Mouse (Mus musculus): ENCODE results near the gene Pin1rt1. TPM values are rescaled to one million over a fixed set of nuclear protein-coding genes. Genes with fewer than 3 reads are reported as not detected.

Gene Pin1rt1
- not detected in 2 replicates for polyA plus RNA-seq (2014; fragmentation: Nextera tagmentation; extraction: Ambion mirVana)

DNA sequence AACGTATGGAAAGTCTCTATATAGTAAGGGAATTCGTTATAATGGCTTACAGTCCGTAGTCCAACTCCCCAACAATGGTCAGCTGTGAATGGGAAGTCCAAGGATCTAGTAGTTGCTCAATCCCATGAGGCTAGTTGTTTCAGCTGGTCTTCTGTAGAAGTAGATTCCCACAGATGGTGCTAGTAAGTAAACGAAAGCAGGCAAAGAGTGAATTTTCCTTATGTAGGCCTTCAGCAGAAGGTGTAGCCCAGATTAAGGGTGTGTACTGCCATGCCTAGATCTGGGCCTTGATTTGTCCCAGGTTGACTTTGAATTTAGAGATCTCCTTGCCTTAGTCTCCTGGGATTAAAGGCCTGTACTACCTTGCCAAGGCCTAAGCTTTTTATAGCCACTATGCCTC lies at the start of gene Pin1rt1:
Gene Pin1rt1, minus strand, starts transcription at position 101 of the 400 bp plus-strand sequence.
- Histone ChIP-seq H3K4me3 (ENCODE audit: low read length) (no peak within 1 kb of the TSS), H3K27ac (ENCODE audit: low read depth, low read length) (no peak within 1 kb of the TSS), H3K4me2 (replicated peaks; ENCODE audit: low read depth, low read length) (no peak within 1 kb of the TSS), H3K4me1 (ENCODE audit: control insufficient read depth, insufficient read depth, low read length) (peaks cover 1% of the 10 kb centered on the region), H3K36me3 (ENCODE audit: control insufficient read depth, insufficient read depth, low read length) (no peaks in the 10 kb centered on the region), H3K9me3 (ENCODE audit: control insufficient read depth, low read length) (no peaks in the 10 kb centered on the region), H3K9ac (ENCODE audit: low read depth, low read length) (no peak within 1 kb of the TSS), H3K27me3 (ENCODE audit: control insufficient read depth, insufficient read depth, low read length) (no peaks in the 10 kb centered on the region)
- 89% methylated on average over 4 of the region's 4 CpGs for WGBS
- no peak for ATAC-seq (ENCODE audit: low FRiP score, low TSS enrichment)

DNA sequence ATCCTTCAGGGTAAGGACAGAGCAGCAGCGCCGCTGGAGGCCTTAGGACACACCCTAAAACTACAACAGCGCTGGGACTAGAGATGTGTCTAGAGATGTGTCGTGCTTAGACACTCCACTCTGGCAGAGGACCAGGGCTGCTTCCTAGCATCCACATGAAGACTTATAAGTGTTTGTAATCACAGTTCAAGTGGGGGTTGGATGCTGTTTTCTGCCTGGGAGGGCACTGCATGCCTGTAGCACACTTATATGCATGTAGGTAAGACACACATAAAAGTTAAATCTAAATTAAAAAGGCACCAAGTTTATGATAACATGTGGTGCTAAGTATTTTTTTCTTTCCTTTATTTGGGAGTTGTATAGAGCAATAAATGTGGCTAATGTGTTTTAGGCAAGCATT lies 47.8 kb upstream of the Pin1rt1 start:
- Histone ChIP-seq H3K4me1 (ENCODE audit: control insufficient read depth, insufficient read depth, low read length) (no peaks in the 10 kb centered on the region), H3K4me3 (ENCODE audit: low read length) (no peak overlapping the region), H3K36me3 (ENCODE audit: control insufficient read depth, insufficient read depth, low read length) (peaks cover 30% of the 10 kb centered on the region), H3K4me2 (replicated peaks; ENCODE audit: low read depth, low read length) (no peak overlapping the region), H3K27me3 (ENCODE audit: control insufficient read depth, insufficient read depth, low read length) (no peaks in the 10 kb centered on the region), H3K27ac (ENCODE audit: low read depth, low read length) (no peak overlapping the region), H3K9me3 (ENCODE audit: control insufficient read depth, low read length) (no peaks in the 10 kb centered on the region), H3K9ac (ENCODE audit: low read depth, low read length) (no peak overlapping the region)
- 94% methylated on average over 4 of the region's 4 CpGs for WGBS
- no peak for ATAC-seq (ENCODE audit: low FRiP score, low TSS enrichment)

DNA sequence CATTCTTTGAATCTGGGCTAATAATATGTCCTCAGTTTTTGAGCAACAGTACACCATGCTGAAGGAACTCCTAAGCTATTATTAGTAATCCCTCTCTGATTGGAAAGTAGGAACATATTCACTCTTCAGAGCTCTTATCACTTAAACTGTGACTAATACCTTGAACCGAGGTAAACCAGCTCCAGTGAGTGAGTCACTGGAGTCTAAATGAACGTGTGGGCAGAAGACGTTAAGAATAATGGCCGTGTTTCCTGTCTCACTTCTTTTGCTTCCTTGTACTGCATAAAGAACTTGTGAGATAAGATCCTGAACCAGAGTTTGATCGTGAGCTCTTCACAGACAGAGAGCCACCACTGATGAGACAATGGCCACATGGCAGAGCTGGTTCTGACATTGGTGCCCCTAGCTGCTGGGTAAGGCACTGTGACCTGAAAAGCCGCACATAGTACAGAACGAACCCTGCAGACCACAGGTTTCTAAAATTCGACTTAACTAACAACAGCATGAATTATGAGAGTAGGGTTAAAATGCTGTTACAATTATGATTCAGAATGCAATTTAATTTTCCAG lies 47.0 kb upstream of the Pin1rt1 start:
- Histone ChIP-seq H3K4me2 (replicated peaks; ENCODE audit: low read depth, low read length) (no peak overlapping the region), H3K9me3 (ENCODE audit: control insufficient read depth, low read length) (no peaks in the 10 kb centered on the region), H3K4me3 (ENCODE audit: low read length) (no peak overlapping the region), H3K27me3 (ENCODE audit: control insufficient read depth, insufficient read depth, low read length) (no peaks in the 10 kb centered on the region), H3K27ac (ENCODE audit: low read depth, low read length) (no peak overlapping the region), H3K4me1 (ENCODE audit: control insufficient read depth, insufficient read depth, low read length) (no peaks in the 10 kb centered on the region), H3K36me3 (ENCODE audit: control insufficient read depth, insufficient read depth, low read length) (peaks cover 30% of the 10 kb centered on the region), H3K9ac (ENCODE audit: low read depth, low read length) (no peak overlapping the region)
- no peak for ATAC-seq (ENCODE audit: low FRiP score, low TSS enrichment)
- 76% methylated on average over 8 of the region's 8 CpGs for WGBS

DNA sequence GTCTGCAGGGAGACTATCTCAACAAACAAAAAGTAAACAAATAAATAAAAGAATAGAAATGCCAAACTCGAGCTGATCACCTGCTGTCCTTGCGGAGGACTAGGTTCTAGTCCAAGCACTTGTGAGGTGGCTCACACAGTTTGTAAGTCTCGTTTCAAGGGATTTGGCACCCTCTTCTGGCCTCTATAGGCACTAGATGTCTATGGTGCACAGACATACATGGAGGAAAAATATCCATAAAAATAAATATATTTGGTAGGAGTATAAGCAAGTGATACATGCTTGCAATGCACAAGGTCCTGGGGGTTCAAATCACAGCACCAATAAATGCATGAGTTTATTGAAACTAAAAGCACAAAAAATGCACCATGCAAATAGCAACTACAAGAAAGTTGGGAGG lies 34.4 kb upstream of the Pin1rt1 start:
- 0 out of 2 replicates have a peak, but pooled peaks have one; percentile 14 for ATAC-seq (ENCODE audit: low FRiP score, low TSS enrichment)
- Histone ChIP-seq H3K4me3 (ENCODE audit: low read length) (no peak overlapping the region), H3K27me3 (ENCODE audit: control insufficient read depth, insufficient read depth, low read length) (no peaks in the 10 kb centered on the region), H3K36me3 (ENCODE audit: control insufficient read depth, insufficient read depth, low read length) (no peaks in the 10 kb centered on the region; the same call in 1 of the 2 replicates), H3K9ac (ENCODE audit: low read depth, low read length) (no peak overlapping the region), H3K9me3 (ENCODE audit: control insufficient read depth, low read length) (no peaks in the 10 kb centered on the region), H3K27ac (ENCODE audit: low read depth, low read length) (no peak overlapping the region), H3K4me1 (ENCODE audit: control insufficient read depth, insufficient read depth, low read length) (no peaks in the 10 kb centered on the region), H3K4me2 (replicated peaks; ENCODE audit: low read depth, low read length) (no peak overlapping the region)
- WGBS: 64% methylated on average over 3 of the region's 3 CpGs

DNA sequence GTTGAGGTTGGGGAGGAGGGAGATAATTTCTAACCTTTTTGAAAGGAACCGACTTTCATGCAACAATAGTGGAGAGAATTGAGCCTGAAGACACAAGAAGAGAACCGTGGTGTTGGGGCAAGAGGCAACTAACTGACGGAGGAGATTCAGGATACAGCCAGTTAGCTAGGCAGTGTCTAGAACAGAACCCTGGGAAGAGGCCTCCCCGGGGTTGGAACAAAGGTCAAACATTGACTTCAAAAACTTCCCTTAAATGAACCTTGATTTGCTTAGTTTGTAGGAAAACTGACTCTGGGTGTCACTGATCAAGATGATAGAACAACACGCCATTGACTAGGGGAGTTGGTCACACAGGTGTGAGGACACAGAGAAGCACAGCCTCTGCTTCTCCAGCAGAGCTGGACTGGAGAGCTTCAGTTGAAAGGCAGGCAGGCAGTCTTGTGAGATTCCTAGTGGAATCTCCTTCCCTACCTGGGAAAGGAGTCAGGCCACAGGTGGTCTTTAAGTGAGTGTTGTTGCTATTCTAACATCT lies 32.5 kb upstream of the Pin1rt1 start:
- H3K36me3 ChIP-seq (ENCODE audit: control insufficient read depth, insufficient read depth, low read length): no peaks in the 10 kb centered on the region; the same call in 1 of the 2 replicates
- no peaks in the 10 kb centered on the region for H3K9me3 ChIP-seq (ENCODE audit: control insufficient read depth, low read length)
- H3K4me2 ChIP-seq (replicated peaks; ENCODE audit: low read depth, low read length): no peak overlapping the region
- no peak overlapping the region for H3K9ac ChIP-seq (ENCODE audit: low read depth, low read length)
- no peak for ATAC-seq (ENCODE audit: low FRiP score, low TSS enrichment)
- H3K27me3 ChIP-seq (ENCODE audit: control insufficient read depth, insufficient read depth, low read length): no peaks in the 10 kb centered on the region
- H3K27ac ChIP-seq (ENCODE audit: low read depth, low read length): no peak overlapping the region
- H3K4me3 ChIP-seq (ENCODE audit: low read length): no peak overlapping the region
- WGBS: 72% methylated on average over 5 of the region's 5 CpGs
- H3K4me1 ChIP-seq (ENCODE audit: control insufficient read depth, insufficient read depth, low read length): no peaks in the 10 kb centered on the region

DNA sequence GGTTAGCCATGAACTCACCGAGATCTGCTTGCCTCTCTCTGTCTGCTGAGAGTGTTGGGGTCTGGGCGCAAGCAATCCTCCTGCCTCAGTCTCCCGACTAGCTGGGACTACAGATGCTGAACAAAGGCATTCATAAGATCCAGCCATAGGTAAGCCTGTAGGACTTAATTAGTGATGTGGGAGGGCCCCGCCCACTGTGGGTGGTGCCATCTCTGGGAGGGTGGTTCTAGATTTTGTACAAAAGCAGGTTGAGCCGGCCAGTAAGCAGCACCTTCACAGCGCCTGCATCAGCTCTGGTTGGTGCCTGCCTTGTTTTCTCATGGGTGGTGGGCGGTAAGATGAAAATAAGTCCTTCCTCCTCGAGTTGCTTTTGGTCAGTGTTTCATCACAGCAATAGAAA lies 30.1 kb upstream of the Pin1rt1 start:
- Histone ChIP-seq H3K4me3 (ENCODE audit: low read length) (no peak overlapping the region), H3K36me3 (ENCODE audit: control insufficient read depth, insufficient read depth, low read length) (no peaks in the 10 kb centered on the region), H3K9ac (ENCODE audit: low read depth, low read length) (no peak overlapping the region), H3K4me1 (ENCODE audit: control insufficient read depth, insufficient read depth, low read length) (peaks cover 17% of the 10 kb centered on the region), H3K9me3 (ENCODE audit: control insufficient read depth, low read length) (no peaks in the 10 kb centered on the region), H3K27me3 (ENCODE audit: control insufficient read depth, insufficient read depth, low read length) (no peaks in the 10 kb centered on the region), H3K27ac (ENCODE audit: low read depth, low read length) (no peak overlapping the region), H3K4me2 (replicated peaks; ENCODE audit: low read depth, low read length) (no peak overlapping the region)
- no peak for ATAC-seq (ENCODE audit: low FRiP score, low TSS enrichment)
- WGBS: 58% methylated on average over 8 of the region's 8 CpGs

DNA sequence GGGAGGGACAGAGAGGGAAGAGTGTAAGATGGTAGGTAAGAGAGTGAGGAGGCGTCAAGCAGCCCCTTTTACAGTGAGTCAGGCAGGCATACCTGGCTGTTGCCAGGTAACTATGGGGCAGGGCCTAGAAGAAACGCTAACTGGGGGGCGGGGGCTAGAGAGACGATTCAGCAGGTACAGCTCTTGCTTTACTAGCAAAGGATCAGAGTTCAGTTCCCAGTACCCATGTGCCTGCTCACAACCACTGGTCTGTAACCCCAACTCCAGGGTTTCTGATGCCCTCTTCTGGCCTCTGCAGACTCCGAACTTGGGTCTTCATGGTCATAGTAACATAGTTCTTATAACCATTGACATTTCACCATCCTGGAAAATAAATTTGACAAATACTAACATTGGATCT lies 27.8 kb upstream of the Pin1rt1 start:
- Histone ChIP-seq H3K4me2 (replicated peaks; ENCODE audit: low read depth, low read length) (no peak overlapping the region), H3K4me1 (ENCODE audit: control insufficient read depth, insufficient read depth, low read length) (peaks cover 23% of the 10 kb centered on the region), H3K9ac (ENCODE audit: low read depth, low read length) (no peak overlapping the region), H3K27ac (ENCODE audit: low read depth, low read length) (no peak overlapping the region), H3K4me3 (ENCODE audit: low read length) (no peak overlapping the region), H3K27me3 (ENCODE audit: control insufficient read depth, insufficient read depth, low read length) (no peaks in the 10 kb centered on the region), H3K36me3 (ENCODE audit: control insufficient read depth, insufficient read depth, low read length) (no peaks in the 10 kb centered on the region), H3K9me3 (ENCODE audit: control insufficient read depth, low read length) (no peaks in the 10 kb centered on the region)
- 47% methylated on average over 5 of the region's 5 CpGs for WGBS
- ATAC-seq (ENCODE audit: low FRiP score, low TSS enrichment): no peak

DNA sequence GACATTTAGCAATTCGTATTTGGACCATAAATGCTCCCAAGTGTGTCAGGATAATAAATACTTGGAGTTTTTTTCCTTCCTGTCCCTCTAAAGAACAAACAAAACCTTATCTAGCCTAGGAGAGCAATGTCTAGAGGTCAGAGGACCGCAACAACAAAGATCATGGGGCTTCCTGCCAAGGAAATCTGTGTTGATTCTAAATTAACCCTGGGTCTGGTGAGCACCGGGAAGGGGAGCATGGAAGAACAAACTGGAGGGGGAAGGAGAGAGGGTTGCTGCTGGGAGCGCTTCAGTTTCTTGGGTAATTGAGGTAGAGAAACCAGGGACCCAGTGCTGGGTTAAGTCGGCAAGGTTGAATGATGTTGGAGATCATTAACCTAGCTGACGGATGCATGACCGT lies 27.0 kb upstream of the Pin1rt1 start:
- WGBS: 5% methylated on average over 7 of the region's 7 CpGs
- Histone ChIP-seq H3K9me3 (ENCODE audit: control insufficient read depth, low read length) (no peaks in the 10 kb centered on the region), H3K36me3 (ENCODE audit: control insufficient read depth, insufficient read depth, low read length) (no peaks in the 10 kb centered on the region), H3K4me3 (ENCODE audit: low read length) (peak overlapping the region; percentile 84), H3K4me2 (replicated peaks; ENCODE audit: low read depth, low read length) (peak overlapping the region; percentile 91), H3K4me1 (ENCODE audit: control insufficient read depth, insufficient read depth, low read length) (peaks cover 25% of the 10 kb centered on the region), H3K27me3 (ENCODE audit: control insufficient read depth, insufficient read depth, low read length) (no peaks in the 10 kb centered on the region), H3K27ac (ENCODE audit: low read depth, low read length) (peak overlapping the region; percentile 85), H3K9ac (ENCODE audit: low read depth, low read length) (peak overlapping the region; percentile 85; the same call in 1 of the 2 replicates)
- ATAC-seq (ENCODE audit: low FRiP score, low TSS enrichment): peak; percentile 51; the same call in 1 of the 2 replicates

DNA sequence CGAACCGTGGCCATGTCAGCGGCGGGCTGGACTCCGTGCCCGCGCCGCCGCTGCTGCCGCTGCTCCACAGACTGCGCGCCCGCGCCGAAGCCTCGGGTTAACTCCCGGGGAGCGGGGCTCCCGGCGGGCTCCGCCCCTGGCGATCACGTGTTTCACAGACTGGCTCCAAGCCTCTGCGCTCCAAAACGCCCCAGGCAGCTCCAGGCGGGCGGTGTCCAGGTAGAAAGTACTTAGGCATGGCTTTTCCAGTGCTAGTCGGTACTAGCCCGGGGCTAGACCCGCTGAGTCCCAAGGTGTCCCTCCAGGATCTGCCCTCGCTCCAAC lies 26.5 kb upstream of the Pin1rt1 start, which contains the start of gene Depdc7:
Gene Depdc7, minus strand, starts transcription at position 138 of the 324 bp plus-strand sequence.
- H3K4me3 ChIP-seq (ENCODE audit: low read length): peak within 1 kb of the TSS; percentile 84
- no peaks in the 10 kb centered on the region for H3K27me3 ChIP-seq (ENCODE audit: control insufficient read depth, insufficient read depth, low read length)
- 0% methylated on average over 21 of the region's 31 CpGs for WGBS
- H3K4me1 ChIP-seq (ENCODE audit: control insufficient read depth, insufficient read depth, low read length): peaks cover 25% of the 10 kb centered on the region
- H3K9me3 ChIP-seq (ENCODE audit: control insufficient read depth, low read length): no peaks in the 10 kb centered on the region
- peak within 1 kb of the TSS; percentile 85 for H3K9ac ChIP-seq (ENCODE audit: low read depth, low read length)
- H3K4me2 ChIP-seq (replicated peaks; ENCODE audit: low read depth, low read length): peak within 1 kb of the TSS; percentile 91
- peak within 1 kb of the TSS; percentile 85 for H3K27ac ChIP-seq (ENCODE audit: low read depth, low read length)
- peak; percentile 86 for ATAC-seq (ENCODE audit: low FRiP score, low TSS enrichment)
- H3K36me3 ChIP-seq (ENCODE audit: control insufficient read depth, insufficient read depth, low read length): no peaks in the 10 kb centered on the region

Measured in kidney, embryonic 14.5 days (tissue).